Mouse (Mus musculus): ENCODE measurements around the gene Mpv17l.
"Not testable (repeated sequence)": the region's sequence is repeated elsewhere in the genome, so short reads cannot be mapped to it uniquely, and the experiment has no call there.

Mpv17l gene

DNA sequence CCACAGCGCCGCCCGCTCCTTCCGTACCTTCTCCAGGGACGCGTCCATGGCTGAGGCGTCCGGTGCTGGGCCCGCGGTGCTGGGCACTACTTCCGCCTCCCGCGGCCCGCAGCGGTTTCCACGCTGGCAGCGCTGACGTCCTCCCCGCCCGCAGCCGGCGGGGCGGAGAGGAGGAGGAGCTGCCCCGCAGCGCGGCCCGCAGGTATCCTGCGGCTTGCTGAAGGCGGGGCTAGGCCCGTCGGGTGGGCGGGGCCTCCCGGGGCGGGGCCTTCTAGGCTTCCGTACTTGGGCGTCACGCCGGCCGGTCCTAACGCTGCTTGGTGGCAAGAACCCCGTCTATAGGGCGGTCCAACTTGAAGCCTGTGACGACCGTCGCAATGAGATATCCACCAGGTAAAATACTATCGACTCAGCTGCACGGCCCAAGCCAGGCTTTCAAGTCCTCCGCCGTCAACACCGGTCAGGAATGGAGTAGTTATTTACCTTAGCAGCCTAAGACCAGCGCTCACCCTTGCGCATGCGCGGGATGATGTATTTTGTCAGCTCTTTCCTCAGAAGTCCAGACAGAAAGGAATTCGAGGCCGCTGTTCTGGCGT, at the start of gene Mpv17l, which contains the start of gene Pdxdc1:
Gene Mpv17l (plus strand): TSS at position 274 of the 596 bp plus-strand sequence.
Gene Pdxdc1 (minus strand): TSS at position 244 of the 596 bp plus-strand sequence.
- peak; percentile 96 for DNase-seq

DNA sequence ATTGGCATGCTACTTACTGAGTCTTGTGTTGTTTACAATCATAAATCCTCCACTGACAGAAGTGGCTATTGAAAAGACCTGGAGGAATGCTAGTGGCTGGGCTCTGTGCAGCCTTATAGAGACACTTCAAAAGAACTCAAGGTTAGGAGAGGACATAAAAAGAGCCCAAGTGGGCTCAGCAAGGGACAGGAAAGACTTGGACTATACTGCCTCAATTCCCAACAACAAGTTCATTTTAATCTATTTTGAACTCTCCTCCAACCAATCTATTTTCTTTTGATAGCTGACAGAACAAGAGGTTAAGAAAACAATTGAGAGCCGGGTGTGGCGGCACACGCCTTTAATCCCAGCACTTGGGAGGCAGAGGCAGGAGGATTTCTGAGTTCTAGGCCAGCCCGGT, 49.1 kb upstream of the Mpv17l start:
- DNase-seq, result no peak

DNA sequence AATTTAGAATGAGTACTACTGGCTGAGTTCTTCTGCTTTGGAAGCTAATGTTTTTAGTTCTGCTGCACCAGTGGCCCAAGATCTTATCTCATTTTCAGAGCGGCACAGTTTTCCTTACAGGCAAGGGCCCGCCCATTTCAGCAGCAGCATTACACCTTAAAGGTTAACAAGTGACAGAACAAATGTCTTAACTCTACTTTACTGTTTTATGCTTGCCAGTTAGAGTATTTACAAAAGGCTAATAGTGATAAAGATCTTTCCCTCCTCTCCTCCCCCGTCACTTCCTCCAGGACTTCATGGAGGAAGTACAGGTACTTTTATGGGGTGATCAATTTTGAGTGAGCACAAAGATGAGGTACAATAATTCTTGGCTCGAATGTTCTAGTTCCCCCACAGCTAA, 36.9 kb upstream of the Mpv17l start:
- no peak for DNase-seq

DNA sequence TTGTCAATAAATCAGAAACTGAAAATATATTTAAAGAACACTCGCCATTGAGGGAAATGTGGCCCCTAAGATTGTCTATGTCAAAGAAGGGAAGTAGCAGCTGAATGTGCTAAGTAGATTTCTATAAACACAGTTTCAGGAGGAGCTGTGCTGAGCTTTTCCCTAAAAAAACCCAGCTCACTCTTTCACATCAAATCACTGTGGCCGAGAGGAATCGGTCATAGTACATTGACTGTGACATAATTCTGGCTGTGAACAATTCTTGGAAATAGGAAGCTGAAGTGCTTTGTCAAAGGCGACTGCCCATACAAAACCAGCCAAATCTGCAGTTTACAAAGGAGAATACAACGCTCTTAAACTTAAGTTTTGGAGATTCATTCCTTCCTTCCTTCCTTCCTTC, 36.3 kb upstream of the Mpv17l start:
- DNase-seq, result no peak

DNA sequence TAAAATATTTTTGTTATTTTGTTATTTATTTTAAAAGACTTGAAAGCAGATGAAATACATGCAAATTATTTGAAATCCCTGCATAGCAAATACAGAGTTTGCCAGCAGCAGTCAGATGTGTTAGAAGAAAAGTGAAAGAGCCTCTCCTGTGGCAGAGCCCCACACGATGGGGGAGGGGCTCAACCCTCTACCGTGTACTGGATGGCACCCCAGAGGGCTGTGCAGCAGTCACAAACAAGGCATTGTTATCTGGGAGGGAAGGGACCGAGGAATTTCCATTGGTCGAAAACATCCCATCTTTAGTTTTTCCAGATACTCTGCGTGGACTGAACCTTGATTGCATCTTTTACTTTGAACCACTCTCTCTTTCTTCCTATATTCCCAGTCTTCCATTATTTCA, 35.6 kb upstream of the Mpv17l start:
- DNase-seq, result peak; percentile 58

DNA sequence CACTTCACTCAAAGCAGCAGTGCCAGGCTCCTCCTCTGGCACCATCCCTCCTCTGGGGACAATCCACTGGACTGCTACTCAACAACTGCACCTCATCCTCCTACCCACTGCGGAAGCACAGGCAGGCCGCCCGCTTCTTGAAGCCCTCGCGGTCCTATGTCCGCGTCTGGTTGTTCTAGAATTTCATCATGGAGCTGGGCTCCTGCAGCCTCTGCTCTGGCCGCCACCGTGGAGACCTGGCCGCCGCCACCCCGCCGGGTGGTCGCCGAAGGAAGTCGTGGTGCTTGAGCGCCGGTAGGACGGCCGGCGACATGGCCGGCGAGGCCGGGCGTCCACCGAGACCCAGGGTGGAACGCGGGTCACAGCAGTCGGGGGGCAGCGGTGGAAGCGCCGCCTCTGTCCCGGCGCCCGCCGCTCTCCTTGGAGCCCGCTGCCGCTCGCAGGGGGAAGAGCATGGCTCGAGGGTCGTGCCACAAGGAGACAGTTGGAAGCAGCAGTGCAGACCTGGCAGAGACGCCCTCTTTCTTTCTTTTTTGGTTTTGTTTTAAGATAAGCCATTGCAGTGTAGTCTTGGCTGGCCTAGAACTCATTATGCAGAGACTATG, 34.9 kb upstream of the Mpv17l start:
- peak; percentile 57 for DNase-seq

DNA sequence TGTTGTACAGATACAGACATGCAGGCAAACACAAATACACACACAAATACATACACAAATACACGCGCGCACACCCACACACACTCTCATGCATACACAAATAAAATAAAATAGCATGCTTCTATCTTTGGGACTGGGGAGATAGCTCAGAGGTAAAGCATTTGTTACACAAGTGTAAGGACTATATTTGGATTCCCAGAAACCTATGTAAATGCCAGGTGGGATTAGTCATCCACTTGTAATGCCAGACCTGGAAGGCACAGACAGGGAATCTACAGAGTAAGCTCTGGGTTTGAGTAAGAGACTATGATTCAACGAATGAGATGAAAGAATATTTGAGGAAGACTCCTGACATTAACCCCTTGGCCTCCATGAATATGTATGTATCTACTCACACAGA, 27.5 kb upstream of the Mpv17l start:
- DNase-seq, result no peak

DNA sequence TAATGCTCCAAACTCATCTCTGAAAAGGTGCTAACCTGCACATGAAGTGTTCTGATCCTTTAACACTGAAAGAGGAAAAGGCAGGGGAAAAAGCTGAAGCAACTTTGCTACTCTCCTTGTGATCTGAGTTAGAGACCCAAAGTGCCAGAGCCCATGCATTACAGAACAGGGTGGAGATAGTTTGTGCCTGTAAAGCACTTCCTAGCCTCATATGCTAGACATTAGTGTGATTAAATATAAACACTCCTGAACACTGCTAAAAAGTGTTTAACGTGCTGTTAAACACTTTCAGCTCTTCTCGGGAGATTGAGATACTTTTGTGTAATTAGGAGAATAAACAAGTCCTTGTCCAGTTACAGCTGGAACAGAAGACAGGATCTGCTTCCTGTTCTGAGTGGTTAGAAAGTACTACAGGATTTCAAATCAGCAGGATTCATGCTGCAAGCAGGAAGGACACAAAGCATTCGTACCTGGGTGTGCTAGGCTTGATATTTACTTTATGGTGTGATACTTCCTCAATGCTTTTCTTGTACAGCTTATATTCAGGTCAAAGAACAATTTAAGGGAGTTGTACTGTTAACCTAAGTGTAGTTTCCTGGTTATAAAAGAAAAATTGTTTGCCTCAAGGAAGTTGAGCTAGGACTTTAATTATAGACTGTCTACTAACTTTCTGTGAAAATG, 19.7 kb upstream of the Mpv17l start:
- DNase-seq, result no peak

DNA sequence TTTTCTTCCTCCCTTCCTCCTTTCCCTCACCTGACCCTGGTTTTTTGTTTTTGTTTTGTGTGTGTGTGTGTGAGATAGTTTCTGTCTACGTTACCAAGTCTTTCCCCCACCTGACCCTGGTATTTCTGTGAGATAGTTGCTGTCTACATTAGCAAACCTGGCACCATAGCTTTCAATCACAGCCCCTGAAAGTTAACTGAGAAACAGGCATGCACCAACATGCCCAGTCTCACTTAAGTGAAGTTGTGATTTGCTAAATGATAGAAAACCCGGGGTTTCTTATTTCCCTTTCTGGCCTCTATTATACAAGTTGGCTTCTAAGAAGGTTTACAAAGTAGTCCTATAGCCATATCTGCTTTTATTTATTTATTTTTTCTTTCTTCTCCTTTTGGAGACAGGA, 12.5 kb upstream of the Mpv17l start:
- no peak for DNase-seq

DNA sequence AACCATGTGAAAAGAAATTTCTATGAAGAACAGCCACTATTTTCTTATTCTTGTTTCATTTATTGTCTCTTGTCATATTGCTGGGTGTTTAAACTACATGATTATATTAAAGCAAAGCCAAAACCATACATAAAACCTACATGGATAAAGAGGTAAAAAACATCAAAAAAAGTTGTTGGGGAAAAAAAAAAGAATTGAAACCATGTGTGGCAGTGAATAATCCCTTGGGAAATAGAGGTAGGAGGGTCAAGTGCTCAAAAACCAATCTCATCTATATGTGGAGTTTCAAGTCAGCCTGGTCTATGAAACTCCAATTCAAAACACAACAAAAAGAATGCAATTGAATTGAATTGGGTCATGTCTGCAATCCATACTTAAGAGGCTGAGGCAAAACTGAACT, 10.1 kb upstream of the Mpv17l start:
- no peak for DNase-seq

DNA sequence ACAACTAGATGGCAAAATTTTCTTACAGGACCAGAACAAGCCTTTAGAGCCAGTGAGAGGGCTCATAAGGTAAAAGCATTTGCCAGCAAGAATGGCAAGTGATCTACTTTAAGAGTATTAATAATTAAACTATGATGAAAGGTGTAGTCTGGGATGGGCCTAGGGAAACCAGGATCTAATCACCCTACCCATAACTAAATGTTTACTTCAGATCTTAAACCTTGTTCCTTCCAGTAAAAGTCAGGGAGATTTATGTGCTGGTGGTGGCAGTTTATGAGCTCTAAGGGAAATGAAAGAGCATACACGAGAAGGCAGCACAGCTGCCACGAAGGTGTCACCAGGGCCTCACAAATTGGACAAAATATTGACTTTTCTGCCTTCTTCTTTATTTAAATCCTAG, 8.9 kb upstream of the Mpv17l start:
- DNase-seq, result no peak

DNA sequence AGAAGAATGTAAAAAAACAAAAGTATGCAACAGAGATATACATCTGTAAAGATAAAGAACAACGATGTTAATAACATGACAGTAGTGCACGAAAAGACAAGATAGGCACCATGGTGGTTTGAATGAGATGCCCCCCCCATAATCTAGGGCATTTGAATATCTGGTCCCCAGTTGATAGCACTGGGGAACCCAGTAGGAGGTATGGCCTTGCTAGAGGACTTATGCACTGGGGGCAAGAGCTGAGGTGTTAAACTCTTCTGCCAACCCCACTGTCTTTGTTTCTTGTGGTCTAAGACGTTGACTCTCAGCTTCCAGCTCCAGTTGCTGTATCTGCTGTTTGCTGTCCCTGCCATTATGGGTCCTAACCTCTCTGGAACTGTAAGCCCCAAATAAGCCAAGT, 7.2 kb upstream of the Mpv17l start:
- DNase-seq, result no peak

DNA sequence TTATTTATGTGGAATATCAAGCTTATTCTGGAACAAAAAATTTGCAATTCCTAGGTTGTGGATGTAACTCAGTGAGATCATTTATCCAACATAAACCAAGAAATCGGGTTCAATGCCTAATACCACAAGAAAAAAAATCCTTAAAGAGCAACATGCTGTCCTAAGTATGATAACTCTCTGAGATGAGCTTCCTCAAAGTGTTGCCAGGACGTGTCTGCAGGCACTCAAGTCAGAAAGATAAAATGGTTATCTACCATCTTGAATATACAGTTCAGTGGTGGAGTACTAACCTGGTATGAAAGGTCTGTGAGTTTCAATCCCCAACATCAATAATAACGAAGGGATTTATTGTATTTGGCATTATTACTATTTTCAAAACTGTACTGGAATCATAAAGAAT, 6.6 kb upstream of the Mpv17l start:
- DNase-seq, result no peak

DNA sequence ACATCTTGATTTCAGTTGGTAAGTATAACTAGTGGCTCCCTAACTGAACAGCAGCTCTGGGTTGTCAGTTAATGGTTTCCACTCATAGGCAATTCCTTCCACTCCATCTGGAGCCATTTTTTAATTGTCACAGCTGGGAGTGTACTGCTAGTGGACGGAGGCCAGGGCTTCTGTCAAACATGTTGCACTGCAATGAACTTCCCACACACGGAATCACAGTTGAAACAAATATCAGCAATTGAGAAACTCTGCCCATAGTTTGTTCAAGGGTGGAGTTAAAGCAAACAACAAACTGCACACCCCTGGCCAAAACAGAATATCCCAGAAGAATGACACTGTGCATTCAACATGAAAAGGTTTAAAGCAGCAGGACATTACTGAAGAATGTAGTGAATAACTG, 4.0 kb upstream of the Mpv17l start:
- DNase-seq, result no peak

DNA sequence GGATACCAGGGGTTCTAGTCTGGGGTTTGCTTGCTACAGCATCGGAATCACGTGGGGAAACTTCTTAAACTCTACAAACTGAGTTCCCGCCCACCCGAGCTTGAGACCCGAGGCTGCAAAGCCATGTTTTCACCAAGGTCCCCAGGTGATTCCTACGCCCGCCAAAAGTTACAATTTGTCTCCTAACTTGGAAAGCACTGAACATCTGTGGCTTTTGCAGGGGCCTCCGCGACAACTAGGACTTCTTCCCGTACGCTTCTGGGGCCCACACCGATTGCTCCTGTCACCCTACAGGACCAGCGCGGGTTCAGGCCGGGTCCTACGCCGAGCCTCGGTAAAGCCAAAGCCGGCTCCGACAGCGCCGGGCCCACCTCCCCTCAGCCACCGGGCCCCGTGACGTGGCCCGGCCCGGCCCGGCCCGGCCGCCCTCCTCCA, 547 bp upstream of the Mpv17l start:
- DNase-seq, result peak; percentile 58

DNA sequence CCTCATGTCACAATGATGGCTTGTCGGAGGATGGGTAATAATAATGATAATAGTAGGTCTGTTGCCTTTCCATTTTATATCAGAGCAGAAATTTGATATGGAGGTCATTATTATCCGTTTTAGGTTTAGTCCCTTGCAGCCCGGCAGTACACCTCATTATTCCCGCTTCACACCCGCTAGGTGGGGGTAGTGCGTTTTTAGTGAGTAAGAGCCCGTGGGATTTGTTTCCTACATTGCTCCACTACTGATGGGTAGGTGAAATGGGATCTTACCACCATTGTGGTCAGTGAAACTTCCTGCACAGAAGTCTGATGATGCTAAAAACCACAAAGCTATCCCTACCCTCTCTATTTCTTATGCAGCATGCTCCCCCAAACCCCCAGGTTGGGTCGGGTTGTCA, 527 bp downstream of the Mpv17l start:
- peak; percentile 90 for DNase-seq

DNA sequence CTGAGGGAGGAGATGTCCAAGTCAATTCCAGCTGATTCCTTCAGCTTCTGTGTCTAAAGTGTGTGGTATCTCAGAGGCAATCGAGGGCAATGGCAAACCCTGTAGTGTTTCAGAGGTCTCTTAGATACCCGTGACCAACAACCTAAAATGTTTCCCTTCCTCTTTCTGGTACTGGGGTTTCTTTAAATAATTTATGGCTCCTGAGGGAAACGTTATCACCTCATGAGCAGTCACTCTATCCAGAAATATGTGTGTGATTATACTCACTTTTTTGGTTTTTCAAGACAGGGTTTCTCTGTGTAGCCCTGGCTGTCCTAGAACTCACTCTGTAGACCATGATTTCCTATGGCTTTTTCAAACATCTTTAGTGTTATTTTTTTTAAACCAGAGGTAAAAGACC, 4.3 kb downstream of the Mpv17l start:
- DNase-seq, result no peak

DNA sequence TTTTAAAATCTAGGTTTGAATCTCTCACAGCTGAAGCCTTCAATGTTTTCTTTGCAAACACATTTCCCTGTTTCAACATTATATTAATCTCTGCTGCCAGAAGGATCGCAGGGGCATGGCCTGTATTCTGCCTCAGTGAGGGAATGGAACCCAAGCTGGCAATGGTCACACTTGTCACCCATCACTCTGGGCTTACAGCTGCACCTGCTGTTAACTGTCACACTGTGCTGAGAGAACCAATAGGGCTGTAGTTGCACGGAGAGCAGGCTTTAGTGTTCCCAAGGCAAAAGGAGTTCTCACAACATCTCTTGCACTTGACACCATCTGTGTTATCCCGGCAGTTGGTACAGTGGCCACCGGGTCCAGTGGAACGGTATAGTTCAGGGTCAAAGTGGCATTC, 17.1 kb downstream of the Mpv17l start:
- DNase-seq, result no peak

DNA sequence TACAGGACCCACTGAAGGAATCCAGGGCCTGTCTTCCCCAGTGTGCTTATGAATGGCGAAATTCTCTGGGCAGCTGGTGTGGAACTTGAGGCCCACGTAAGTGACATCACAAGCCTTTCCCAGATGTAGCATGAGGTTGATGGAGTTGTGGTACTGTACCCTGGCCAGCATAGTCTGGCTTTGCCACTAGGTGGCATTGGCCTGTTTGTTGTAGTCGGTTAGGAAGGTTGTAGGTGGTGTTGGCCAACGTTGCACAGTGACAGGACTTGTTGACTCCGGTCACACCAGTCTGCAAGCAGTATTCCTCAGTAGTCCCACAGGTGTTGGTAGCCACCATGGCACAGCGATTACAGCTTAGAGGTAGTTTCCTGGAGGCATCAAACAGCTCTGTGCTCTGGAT, 18.1 kb downstream of the Mpv17l start:
- no peak for DNase-seq

DNA sequence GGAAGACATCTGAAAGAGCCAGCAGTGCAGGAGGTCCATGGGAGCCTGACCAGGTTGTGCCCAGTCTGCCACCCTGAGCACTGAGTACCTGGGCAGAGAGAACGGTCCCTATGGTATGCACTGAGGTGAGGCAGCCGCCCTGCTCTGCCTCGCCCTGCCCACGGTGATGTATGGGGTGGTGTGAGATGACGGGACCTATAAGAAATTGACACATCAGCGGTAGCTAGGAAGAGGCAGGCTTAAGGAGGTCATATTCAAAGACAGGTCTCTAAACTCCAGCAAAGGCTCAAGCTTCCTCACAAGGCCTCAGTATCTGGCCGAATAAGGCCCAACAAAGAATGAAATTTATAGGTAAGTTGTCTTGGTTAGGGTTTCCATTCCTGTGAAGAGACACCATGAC, 18.8 kb downstream of the Mpv17l start:
- DNase-seq, result no peak

DNA sequence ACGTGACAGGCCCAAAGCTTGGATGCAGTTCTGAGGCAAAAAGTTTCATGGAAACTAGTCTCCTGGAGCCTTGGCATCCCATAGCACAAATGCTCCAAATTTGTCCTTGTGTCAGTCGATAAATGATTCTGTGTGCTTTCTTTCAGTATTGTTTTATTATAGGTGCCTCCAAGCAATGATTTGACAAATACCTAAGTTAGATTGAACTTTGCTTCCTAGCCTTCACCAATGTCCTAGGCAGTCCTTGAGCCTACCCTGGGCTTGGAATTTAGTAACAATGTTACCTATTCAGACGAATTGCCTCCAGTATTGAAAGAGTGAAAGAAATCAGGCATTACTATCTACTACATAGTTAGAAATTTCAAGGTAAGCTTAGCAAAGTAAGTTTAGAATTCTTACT, 19.5 kb downstream of the Mpv17l start:
- not testable (repeated sequence) for DNase-seq

DNA sequence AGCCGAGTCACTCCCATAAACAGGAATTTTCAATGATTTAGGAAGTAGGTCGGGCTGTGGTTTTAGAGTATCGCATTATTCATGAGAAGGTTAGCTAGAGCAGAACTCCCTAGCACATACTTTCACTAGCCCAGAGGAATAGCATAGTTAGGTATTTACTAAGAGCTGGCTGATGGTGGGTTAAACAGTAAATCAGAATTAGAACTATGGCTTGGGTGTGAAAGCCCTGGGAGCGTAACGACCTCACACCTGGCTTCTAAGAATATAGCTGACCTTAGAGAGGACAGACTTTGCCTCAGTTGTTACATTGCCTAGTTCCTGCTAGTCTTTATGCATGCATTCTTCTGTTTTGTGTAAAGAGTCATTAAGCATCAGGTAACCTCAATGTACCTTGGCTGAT, 20.0 kb downstream of the Mpv17l start:
- not testable (repeated sequence) for DNase-seq

DNA sequence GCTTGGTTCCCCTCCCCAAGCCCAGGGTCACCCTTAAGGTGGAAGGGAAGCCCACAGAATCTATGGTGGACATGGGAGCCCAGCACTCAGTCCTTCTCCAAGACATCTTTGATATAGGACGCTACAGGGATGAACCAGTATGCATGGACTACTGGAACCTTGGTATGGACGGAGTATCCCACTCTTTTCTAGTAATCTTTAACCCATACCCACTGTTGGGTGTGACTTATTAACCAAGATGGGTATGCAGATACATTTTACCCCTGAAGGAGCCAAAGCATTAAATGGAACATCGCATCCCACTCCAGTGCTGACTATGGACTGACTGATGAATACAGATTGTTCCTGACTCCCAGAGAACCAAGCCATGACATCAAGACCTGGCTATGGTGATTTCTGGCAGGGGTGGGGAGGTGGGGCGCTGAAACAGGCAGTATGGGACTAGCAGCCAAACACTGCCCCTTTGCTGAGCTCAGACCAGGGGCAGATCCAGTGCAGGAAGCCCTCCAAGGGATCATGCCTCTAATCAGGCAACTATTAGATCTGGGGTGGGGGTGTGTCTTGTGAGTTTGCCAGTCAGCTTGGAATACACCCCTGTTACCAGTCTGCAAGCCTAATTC, 24.6 kb downstream of the Mpv17l start:
- DNase-seq, result no peak
